Mouse (Mus musculus) cerebellum, adult 2 months (tissue): ENCODE measurements around the gene Nfkbid. TPM values are rescaled to one million over a fixed set of nuclear protein-coding genes. Genes with fewer than 3 reads are reported as not detected.

ENCODE experiments used
- DNase-seq, 2 experiments: peaks; one replicate each; pipeline ENCODE4 v3.0.0; 2021
- H3K27ac ChIP-seq: fragments of 200-500 bp; 2 replicates; pipeline ENCODE4 v1.5.1; 2012; ENCODE audit warnings: low read length, control low read depth, inconsistent platforms; ENCODE audit not compliant: insufficient read depth
- H3K27me3 ChIP-seq: fragments of 200-500 bp; 2 replicates; pipeline ENCODE4 v1.6.1; 2012; ENCODE audit warnings: inconsistent platforms, mild to moderate bottlenecking, low read length, moderate library complexity; ENCODE audit not compliant: control insufficient read depth, insufficient read depth
- H3K4me1 ChIP-seq: fragments of 200-500 bp; 2 replicates; pipeline ENCODE4 v1.6.1; 2011; ENCODE audit warnings: low read length; ENCODE audit not compliant: control insufficient read depth, insufficient read depth
- H3K4me3 ChIP-seq: fragments of 200-500 bp; replicated peaks from 2 replicates; pipeline ENCODE3; 2011; ENCODE audit warnings: mild to moderate bottlenecking, low read depth, low read length, control low read depth; ENCODE audit not compliant: insufficient read depth
- CTCF ChIP-seq: fragments of 200-500 bp; IDR thresholded peaks from 2 replicates; pipeline ENCODE4 v1.5.1; 2011; ENCODE audit warnings: low read depth, mild to moderate bottlenecking, control low read depth, low read length, moderate library complexity, borderline replicate concordance; ENCODE audit not compliant: insufficient read depth
- POLR2A ChIP-seq: fragments of 200-500 bp; IDR thresholded peaks from 2 replicates; pipeline ENCODE4 v1.6.1; 2011; ENCODE audit warnings: low read length, control low read depth, borderline replicate concordance; ENCODE audit not compliant: insufficient read depth
- WGBS: fragments of 180-500 bp; shearing (Covaris S2); methylation state at CpG from one replicate; pipeline ENCODE4 v1.1.7; 2018; 5-methylcytosine and 5-hydroxymethylcytosine counted together
- polyA plus RNA-seq: library from polyadenylated mRNA; depleted of rRNA; stranded (reverse); fragments of >200 nt; gene quantifications from 2 replicates; pipeline ENCODE4 v1.2.3, GENCODE M21; 2012

The Nfkbid gene
- polyA plus RNA-seq, 1 experiment, result 5.1 TPM

DNA sequence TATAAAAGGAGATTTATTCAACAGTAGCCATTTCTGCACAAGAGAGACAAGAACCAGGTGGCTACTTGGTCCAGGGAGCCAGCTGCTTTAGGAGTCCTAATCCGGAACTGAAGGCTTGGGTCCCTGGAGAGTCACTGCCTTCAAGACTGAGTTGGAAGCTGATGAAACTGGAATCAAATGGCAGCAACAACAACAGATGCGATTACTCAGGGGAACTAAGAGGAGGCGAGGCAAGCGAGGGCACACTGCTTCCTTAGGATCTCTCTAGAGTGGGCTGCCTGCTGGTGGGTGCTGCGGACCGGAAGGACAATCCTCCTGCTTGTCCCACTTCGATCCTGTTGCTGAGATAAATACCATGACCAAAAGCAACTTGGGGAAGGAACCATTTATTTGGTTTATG, 21.9 kb upstream of the Nfkbid start:
- no peaks in the 10 kb centered on the region for H3K27me3 ChIP-seq
- no peak for DNase-seq
- no peak for TF ChIP-seq POLR2A
- no peak for TF ChIP-seq CTCF
- H3K27ac ChIP-seq, result no peak overlapping the region
- no peaks in the 10 kb centered on the region for H3K4me1 ChIP-seq
- H3K4me3 ChIP-seq, result no peak overlapping the region
- 19% methylated on average over 7 of the region's 7 CpGs for WGBS

DNA sequence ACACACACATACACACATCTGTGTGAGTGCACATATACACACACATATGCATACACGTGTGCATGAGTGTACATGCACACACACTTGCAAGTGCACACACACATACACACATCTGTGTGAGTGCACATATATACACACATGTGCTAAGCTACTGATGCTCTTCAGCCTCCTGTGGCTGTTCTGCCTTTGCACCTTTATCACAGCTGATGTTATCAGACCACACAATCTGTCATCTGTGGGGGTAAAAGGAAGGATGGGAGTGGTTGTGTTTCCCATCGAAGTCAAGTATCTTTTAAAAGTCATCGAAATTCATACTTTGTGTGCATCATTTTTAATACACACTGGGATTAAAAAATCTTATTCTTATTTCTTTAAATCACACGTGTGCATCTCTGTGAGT, 19.2 kb upstream of the Nfkbid start:
- no peak for TF ChIP-seq POLR2A
- TF ChIP-seq CTCF, result no peak
- H3K4me3 ChIP-seq, result no peak overlapping the region
- H3K27me3 ChIP-seq, result no peaks in the 10 kb centered on the region
- 73% methylated on average over 4 of the region's 4 CpGs for WGBS
- no peak overlapping the region for H3K27ac ChIP-seq
- no peaks in the 10 kb centered on the region for H3K4me1 ChIP-seq
- DNase-seq, result no peak

DNA sequence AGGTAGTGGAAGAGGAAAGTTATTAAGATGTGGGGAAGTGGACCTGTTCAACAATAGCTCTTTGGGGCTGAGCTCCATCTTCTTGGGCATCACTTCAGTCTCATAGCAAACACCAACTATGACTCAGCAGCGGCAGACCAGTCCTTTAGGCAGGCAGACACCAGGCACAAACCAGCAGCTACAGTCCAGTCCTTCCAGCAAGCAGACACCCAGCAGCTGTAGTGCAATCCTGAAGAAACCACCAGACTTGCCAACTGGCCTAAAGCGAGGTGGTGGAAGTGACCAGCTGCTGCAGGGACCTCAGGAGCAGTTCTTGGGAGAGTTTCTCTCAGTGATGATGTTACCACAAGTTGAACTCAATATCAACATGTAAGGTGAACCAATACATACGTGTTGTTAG, 12.9 kb upstream of the Nfkbid start:
- DNase-seq, result no peak
- no peak overlapping the region for H3K27ac ChIP-seq

DNA sequence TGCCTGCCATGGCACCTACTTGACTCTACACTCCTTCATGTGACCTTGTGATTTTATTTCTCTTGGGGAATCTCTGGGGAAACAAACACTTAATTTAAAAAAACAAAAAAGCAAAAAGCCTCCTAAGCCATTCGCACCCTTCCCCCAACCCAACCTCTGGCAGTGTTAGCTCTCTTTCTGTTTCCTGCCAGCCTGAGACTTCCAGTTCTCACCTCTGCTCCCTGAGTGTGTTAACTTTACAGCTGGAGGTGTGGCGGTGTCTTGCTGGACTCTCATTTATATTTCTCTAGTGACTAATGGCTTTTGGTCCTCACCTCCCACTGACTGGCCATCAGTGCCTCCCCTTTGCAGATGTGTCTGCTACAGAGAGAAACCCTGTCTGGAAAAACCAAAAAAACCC, 11.7 kb upstream of the Nfkbid start:
- TF ChIP-seq POLR2A, result no peak
- no peak for TF ChIP-seq CTCF
- no peaks in the 10 kb centered on the region; the same call in 1 of the 2 replicates for H3K27me3 ChIP-seq
- H3K27ac ChIP-seq, result no peak overlapping the region
- no peaks in the 10 kb centered on the region for H3K4me1 ChIP-seq
- 85% methylated on average over 2 of the region's 2 CpGs for WGBS
- DNase-seq, result no peak
- no peak overlapping the region for H3K4me3 ChIP-seq

More for the DNA sequence above, 12.9 kb upstream of the Nfkbid start:
- H3K27me3 ChIP-seq, result no peaks in the 10 kb centered on the region; the same call in 1 of the 2 replicates
- no peak overlapping the region for H3K4me3 ChIP-seq
- 71% methylated on average over 3 of the region's 3 CpGs for WGBS
- no peak for TF ChIP-seq POLR2A
- no peak for TF ChIP-seq CTCF
- no peaks in the 10 kb centered on the region for H3K4me1 ChIP-seq

DNA sequence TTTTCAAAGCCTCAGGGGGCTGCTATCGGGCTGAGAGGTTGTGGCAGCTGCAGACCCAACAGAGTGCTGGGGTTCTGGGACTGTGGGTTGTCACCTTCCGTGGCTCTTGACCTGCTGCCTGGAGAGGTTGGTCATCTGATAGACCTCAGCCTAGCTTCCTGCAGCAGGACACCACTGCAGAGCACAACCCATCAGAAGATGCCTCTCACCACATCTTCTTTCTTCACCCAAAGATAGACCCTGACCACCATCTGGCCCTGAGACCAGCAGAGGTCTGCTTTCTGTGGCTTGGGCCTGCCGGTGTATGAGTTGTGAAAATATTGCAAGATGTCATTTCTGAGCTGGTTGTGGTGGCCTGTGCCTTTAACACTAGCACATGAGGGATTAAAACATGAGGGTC, 10.5 kb upstream of the Nfkbid start:
- no peaks in the 10 kb centered on the region for H3K4me1 ChIP-seq
- H3K27me3 ChIP-seq, result no peaks in the 10 kb centered on the region; the same call in 1 of the 2 replicates
- no peak for DNase-seq
- H3K4me3 ChIP-seq, result no peak overlapping the region
- TF ChIP-seq CTCF (no peak), POLR2A (no peak)
- WGBS, result 88% methylated on average over 3 of the region's 3 CpGs
- H3K27ac ChIP-seq, result no peak overlapping the region

DNA sequence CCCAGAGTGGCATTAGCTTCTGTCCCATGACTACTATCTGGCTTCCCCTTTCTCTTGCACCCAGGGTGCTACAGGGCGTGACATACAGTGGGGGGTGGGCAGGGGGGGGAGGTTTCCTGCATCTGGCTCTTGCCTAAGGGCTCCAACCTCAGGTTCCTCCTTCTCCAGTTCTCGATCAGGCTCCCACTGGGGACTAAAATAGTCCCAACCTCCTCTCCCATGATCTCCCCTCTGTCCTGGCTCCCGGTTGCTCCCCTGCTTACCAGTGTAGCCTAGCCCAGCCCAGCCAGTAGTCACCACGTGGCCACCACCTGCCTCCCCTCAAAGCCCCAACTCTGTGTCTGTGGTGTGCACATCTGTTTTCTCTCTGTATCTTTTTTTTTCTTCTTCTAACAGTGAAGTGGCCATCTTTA, 8.8 kb upstream of the Nfkbid start:
- WGBS, result 42% methylated on average over 4 of the region's 4 CpGs
- no peak for TF ChIP-seq POLR2A
- TF ChIP-seq CTCF, result no peak
- Histone ChIP-seq H3K27ac (no peak overlapping the region), H3K27me3 (no peaks in the 10 kb centered on the region; the same call in 1 of the 2 replicates), H3K4me3 (no peak overlapping the region), H3K4me1 (no peaks in the 10 kb centered on the region)
- no peak for DNase-seq

DNA sequence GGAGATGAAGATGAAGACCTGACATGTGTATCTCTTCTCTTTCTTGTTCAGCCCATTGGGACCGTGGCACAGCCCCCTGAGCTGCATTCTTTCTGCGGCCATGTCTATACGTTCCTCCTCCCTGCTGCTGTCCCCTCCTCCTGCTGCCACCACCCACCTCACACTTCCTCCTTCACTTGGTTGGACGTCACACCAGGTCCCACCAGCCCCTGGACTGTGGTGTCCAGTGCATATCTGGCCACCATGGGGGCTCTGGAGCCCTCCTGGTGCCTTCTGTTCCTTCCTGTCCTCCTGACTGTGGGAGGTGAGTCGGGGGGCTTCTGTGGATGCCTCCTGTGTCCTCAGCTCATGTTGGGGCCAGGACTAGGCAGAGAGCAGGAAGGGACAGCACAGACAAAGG, 7.9 kb upstream of the Nfkbid start, which contains the start of gene Tyrobp:
Gene Tyrobp (plus strand): TSS at position 165 of the 400 bp plus-strand sequence.
- Histone ChIP-seq H3K4me1 (no peaks in the 10 kb centered on the region), H3K4me3 (no peak within 1 kb of the TSS), H3K27ac (no peak within 1 kb of the TSS), H3K27me3 (no peaks in the 10 kb centered on the region; the same call in 1 of the 2 replicates)
- no peak for DNase-seq
- TF ChIP-seq POLR2A, result no peak
- 67% methylated on average over 5 of the region's 5 CpGs for WGBS

DNA sequence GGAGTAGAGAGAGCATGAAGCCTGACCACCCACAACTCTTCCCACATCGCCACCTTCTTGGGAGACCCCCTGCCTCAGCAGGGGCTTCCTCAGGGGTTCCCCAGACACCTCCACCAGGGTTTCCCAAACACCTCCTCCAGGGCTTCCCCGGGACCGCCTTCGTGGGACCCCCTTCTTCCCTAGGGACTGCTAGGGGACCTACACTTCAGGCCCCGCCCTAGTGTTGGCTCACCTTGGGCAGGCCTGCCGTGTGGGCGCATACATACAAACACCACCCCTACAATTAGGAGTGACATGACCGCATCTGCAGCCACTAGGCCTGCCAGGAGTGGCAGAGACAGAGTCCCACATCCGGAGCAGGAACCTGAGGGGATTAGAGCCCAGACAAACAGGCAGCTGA, 3.7 kb upstream of the Nfkbid start:
- H3K27ac ChIP-seq, result no peak overlapping the region
- no peaks in the 10 kb centered on the region for H3K27me3 ChIP-seq
- WGBS, result 83% methylated on average over 9 of the region's 9 CpGs
- H3K4me3 ChIP-seq, result no peak overlapping the region
- DNase-seq, result no peak
- no peaks in the 10 kb centered on the region for H3K4me1 ChIP-seq
- TF ChIP-seq POLR2A (no peak), CTCF (no peak)
